ENCODE assay signal across 14 mouse cellular contexts in the genomic region with DNA sequence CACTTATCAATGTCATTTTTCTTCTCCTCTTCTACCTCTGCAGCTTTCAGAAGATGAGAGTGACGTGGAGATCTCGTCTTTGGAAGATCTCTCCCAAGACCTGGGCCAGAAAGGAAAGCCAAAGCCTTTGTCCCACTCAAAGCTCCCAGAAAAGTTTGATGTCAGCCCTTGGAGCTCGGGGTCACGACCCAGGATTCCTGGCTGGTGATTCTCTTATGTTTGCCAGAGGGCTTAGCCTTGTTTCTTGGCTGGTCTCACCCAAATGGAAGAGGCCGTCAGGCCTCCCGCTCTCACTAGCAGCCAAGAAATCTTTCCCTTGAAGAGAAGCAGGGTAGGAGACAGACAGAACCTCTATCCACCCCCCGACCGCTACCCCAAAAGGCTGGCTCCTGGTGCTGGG. TPM values are rescaled to one million over a fixed set of nuclear protein-coding genes. Genes with fewer than 3 reads are reported as not detected.
A peak's percentile ranks its signal among the peaks of the same experiment; 100 is the strongest.
DNase-seq lines count a peak whose midpoint lies in the region; ATAC-seq lines count a peak whose summit lies in the region.
"Had no signal": no experiment of that assay in that cellular context is flagged by ENCODE, and none has a peak within 500 bp of the region (broad histone marks: within the 10 kb centered on the region; RNA-seq: fewer than 3 reads in every experiment).

No protein-coding gene starts in this region.

- H3K9ac ChIP-seq in kidney, embryonic 14.5 days (ENCODE audit: low read depth, low read length) = no peak overlapping the region
- no peak overlapping the region for H3K9ac ChIP-seq in hindbrain, embryonic 13.5 days
- H3K9ac ChIP-seq in forebrain, embryonic 14.5 days (ENCODE audit: low read length) = no peak overlapping the region

- intact Hi-C loops in gastrocnemius, postnatal 36 days (cut with DNase I) = no loop called here

- H3K4me3 ChIP-seq in kidney, embryonic 14.5 days (ENCODE audit: low read length) = no peak overlapping the region
- H3K4me3 ChIP-seq in hindbrain, embryonic 13.5 days = no peak overlapping the region
- no peak overlapping the region for H3K4me3 ChIP-seq in forebrain, embryonic 14.5 days (ENCODE audit: low read depth, low read length)

- DNase-seq in kidney, adult 18-20 months = peak; percentile 36
- DNase-seq in adrenal gland, adult 8-10 months = peak; percentile 32
- peak; percentile 26 to 41 for DNase-seq in gastrocnemius, postnatal 36 days
- peak; percentile 60 for DNase-seq in lung, postnatal 14 days
- no peak for DNase-seq in forebrain, embryonic 14.5 days (ENCODE audit: low spot score)

- H3K27me3 ChIP-seq in kidney, embryonic 14.5 days (ENCODE audit: control insufficient read depth, insufficient read depth, low read length) = no peaks in the 10 kb centered on the region
- H3K27me3 ChIP-seq in hindbrain, embryonic 13.5 days = no peaks in the 10 kb centered on the region
- H3K27me3 ChIP-seq in forebrain, embryonic 14.5 days (replicated peaks; ENCODE audit: control insufficient read depth, insufficient read depth, low read length) = no peaks in the 10 kb centered on the region

- 94% methylated on average over 8 of the region's 8 CpGs for WGBS in kidney, embryonic 14.5 days
- 89% methylated on average over 8 of the region's 8 CpGs for WGBS in hindbrain, embryonic 13.5 days
- 92% methylated on average over 8 of the region's 8 CpGs for WGBS in forebrain, embryonic 14.5 days

- no peak overlapping the region for H3K27ac ChIP-seq in kidney, embryonic 14.5 days (ENCODE audit: low read depth, low read length)
- H3K27ac ChIP-seq in hindbrain, embryonic 13.5 days = no peak overlapping the region
- no peak overlapping the region for H3K27ac ChIP-seq in forebrain, embryonic 14.5 days (ENCODE audit: low read depth, low read length)
- H3K27ac ChIP-seq: hindbrain, postnatal 0 days had no signal

- no peak for ATAC-seq in kidney, embryonic 14.5 days (ENCODE audit: low FRiP score, low TSS enrichment)
- ATAC-seq in hindbrain, embryonic 13.5 days (ENCODE audit: low FRiP score) = no peak
- ATAC-seq in forebrain, embryonic 14.5 days = no peak
- ATAC-seq: hindbrain, postnatal 0 days; midbrain, embryonic 16.5 days had no signal

- peaks cover 59% of the 10 kb centered on the region for H3K36me3 ChIP-seq in kidney, embryonic 14.5 days (ENCODE audit: control insufficient read depth, insufficient read depth, low read length)
- peaks cover 50% of the 10 kb centered on the region for H3K36me3 ChIP-seq in hindbrain, embryonic 13.5 days
- peaks cover 41% of the 10 kb centered on the region for H3K36me3 ChIP-seq in forebrain, embryonic 14.5 days (ENCODE audit: control insufficient read depth, insufficient read depth, low read length)

- H3K4me2 ChIP-seq in kidney, embryonic 14.5 days (replicated peaks; ENCODE audit: low read depth, low read length) = no peak overlapping the region
- H3K4me2 ChIP-seq in hindbrain, embryonic 13.5 days = no peak overlapping the region
- no peak overlapping the region for H3K4me2 ChIP-seq in forebrain, embryonic 14.5 days (ENCODE audit: low read length)

- no peaks in the 10 kb centered on the region for H3K4me1 ChIP-seq in kidney, embryonic 14.5 days (ENCODE audit: control insufficient read depth, insufficient read depth, low read length)
- no peaks in the 10 kb centered on the region for H3K4me1 ChIP-seq in hindbrain, embryonic 13.5 days (replicated peaks)
- H3K4me1 ChIP-seq in forebrain, embryonic 14.5 days (ENCODE audit: control insufficient read depth, insufficient read depth, low read length) = no peaks in the 10 kb centered on the region

- no peaks in the 10 kb centered on the region for H3K9me3 ChIP-seq in kidney, embryonic 14.5 days (ENCODE audit: control insufficient read depth, low read length)
- H3K9me3 ChIP-seq in hindbrain, embryonic 13.5 days = 0 out of 2 replicates have a peak, but pooled peaks cover 4% of the 10 kb centered on the region
- H3K9me3 ChIP-seq in forebrain, embryonic 14.5 days (replicated peaks; ENCODE audit: control insufficient read depth, low read length) = no peaks in the 10 kb centered on the region

RNA-seq across cellular contexts. Expression of a gene that starts 38.3 kb away (rescaled TPM):
- 10.7 and 23.0 TPM in 2 replicates for polyA plus RNA-seq in kidney, embryonic 14.5 days (2014; fragmentation: Nextera tagmentation; extraction: Ambion mirVana)
- total RNA-seq in adrenal gland, adult 8-10 months (2022) = 1 to 10 TPM; 4.8 to 6.8 (median 5.1) TPM
- total RNA-seq in gastrocnemius, postnatal 36 days (2021) = 1 to 10 TPM; 1.9 to 2.1 TPM
- 8.9 and 10.8 TPM in 2 replicates for polyA plus RNA-seq in hindbrain, embryonic 13.5 days (2015; fragmentation: Nextera tagmentation; extraction: Ambion mirVana)
- polyA plus RNA-seq in forebrain, embryonic 14.5 days (2014; fragmentation: Nextera tagmentation; extraction: Ambion mirVana) = 6.4 and 7.2 TPM in 2 replicates
- total RNA-seq: granulocyte monocyte progenitor cell, adult 5-6 weeks; neutrophil, adult 5-6 weeks had no signal

RNA-seq across cellular contexts. Expression of a gene that starts 49.5 kb away (rescaled TPM):
- not detected in 2 replicates for polyA plus RNA-seq in kidney, embryonic 14.5 days (2014; fragmentation: Nextera tagmentation; extraction: Ambion mirVana)
- not detected for total RNA-seq in adrenal gland, adult 8-10 months (2022)
- not detected for total RNA-seq in gastrocnemius, postnatal 36 days (2021)
- polyA plus RNA-seq in hindbrain, embryonic 13.5 days (2015; fragmentation: Nextera tagmentation; extraction: Ambion mirVana) = 0.18 TPM in 1 of 2 replicates, not detected in the other
- not detected in 2 replicates for polyA plus RNA-seq in forebrain, embryonic 14.5 days (2014; fragmentation: Nextera tagmentation; extraction: Ambion mirVana)
- total RNA-seq: granulocyte monocyte progenitor cell, adult 5-6 weeks; hindbrain, postnatal 0 days; layer of hippocampus, adult 18-20 months; left cerebral cortex, postnatal 25 days; neutrophil, adult 5-6 weeks had no signal
- polyA plus RNA-seq: hindbrain, postnatal 0 days; midbrain, embryonic 16.5 days had no signal

RNA-seq across cellular contexts. Expression of a gene that starts 55.3 kb away (rescaled TPM):
- polyA plus RNA-seq in kidney, embryonic 14.5 days (2014; fragmentation: Nextera tagmentation; extraction: Ambion mirVana) = 0.07 TPM in 1 of 2 replicates, not detected in the other
- total RNA-seq in adrenal gland, adult 8-10 months (2022) = not detected
- total RNA-seq in gastrocnemius, postnatal 36 days (2021) = not detected
- polyA plus RNA-seq in hindbrain, embryonic 13.5 days (2015; fragmentation: Nextera tagmentation; extraction: Ambion mirVana) = not detected in 2 replicates
- not detected in 2 replicates for polyA plus RNA-seq in forebrain, embryonic 14.5 days (2014; fragmentation: Nextera tagmentation; extraction: Ambion mirVana)
- total RNA-seq: granulocyte monocyte progenitor cell, adult 5-6 weeks; hindbrain, postnatal 0 days; layer of hippocampus, adult 18-20 months; neutrophil, adult 5-6 weeks had no signal
- polyA plus RNA-seq: hindbrain, postnatal 0 days; liver, embryonic 16.5 days; midbrain, embryonic 16.5 days had no signal
